Mouse (Mus musculus) C2C12 (cell line): ENCODE measurements around the gene Spata18.

Experiments used
- CTCF ChIP-seq: IDR thresholded peaks from one replicate; pipeline ENCODE4 v1.5.1; 2011; ENCODE audit not compliant: control insufficient read depth, insufficient read depth, insufficient read length
- FOSL1 ChIP-seq: IDR thresholded peaks from one replicate; pipeline ENCODE4 v1.8.0; 2011; ENCODE audit warnings: mild to moderate bottlenecking, low read length; ENCODE audit not compliant: poor library complexity, insufficient read depth, severe bottlenecking
- MYOD1 ChIP-seq: IDR thresholded peaks from one replicate; pipeline ENCODE4 v1.6.1; 2011; ENCODE audit warnings: low read depth; ENCODE audit not compliant: control insufficient read depth, insufficient read length
- MYOG ChIP-seq: IDR thresholded peaks from one replicate; pipeline ENCODE4 v1.6.1; 2011; ENCODE audit not compliant: control insufficient read depth, insufficient read length; ENCODE audit errors: extremely low read depth
- USF1 ChIP-seq: IDR thresholded peaks from one replicate; pipeline ENCODE4 v1.6.1; 2011; ENCODE audit warnings: low read depth, mild to moderate bottlenecking, control low read depth, moderate library complexity

DNA sequence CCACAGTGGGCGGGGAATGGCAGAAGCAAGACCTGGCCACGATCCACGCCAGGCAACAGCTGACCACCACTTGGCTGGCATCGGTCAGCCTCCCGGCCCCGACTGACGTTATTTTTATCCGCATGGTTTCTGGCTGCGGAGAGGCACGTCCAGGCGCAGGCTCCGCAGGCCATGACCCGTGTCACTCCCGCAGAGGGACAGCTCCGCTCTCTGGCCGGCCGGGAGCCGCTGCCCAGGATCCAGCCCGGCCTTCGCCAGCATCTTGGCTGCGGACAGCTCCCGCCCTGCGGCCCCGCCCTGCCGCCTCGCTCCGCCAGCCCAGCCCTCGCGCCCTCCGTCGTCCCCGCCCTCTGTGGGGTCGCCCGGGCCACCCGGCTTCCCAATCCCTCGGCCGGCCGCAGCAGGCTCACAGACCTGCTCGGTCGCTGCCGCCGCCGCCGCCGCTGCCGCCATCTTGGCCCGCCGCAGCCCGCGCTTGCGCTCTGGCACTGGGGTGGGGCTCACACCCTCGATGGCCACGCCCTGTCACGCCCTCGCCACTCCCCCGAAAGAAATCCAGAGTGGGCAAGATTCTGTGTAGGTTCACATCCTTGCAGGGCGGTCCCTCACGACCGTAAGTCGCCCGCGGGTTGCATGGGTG lies 3.8 kb upstream of the Spata18 start, which contains the start of gene Sgcb:
- TF ChIP-seq CTCF, result no peak
- no peak for TF ChIP-seq MYOG
- TF ChIP-seq FOSL1, result no peak
- TF ChIP-seq USF1, result no peak
- peak; percentile 45 for TF ChIP-seq MYOD1
